Mouse (Mus musculus) heart, adult 18-20 months (tissue): ENCODE measurements around the gene Slc26a3. TPM values are rescaled to one million over a fixed set of nuclear protein-coding genes. Genes with fewer than 3 reads are reported as not detected.
A peak's percentile ranks its signal among the peaks of the same experiment; 100 is the strongest.

ENCODE experiments used
- DNase-seq, 2 experiments: peaks; one replicate each; pipeline ENCODE4 v3.0.0; 2021 to 2022; ENCODE audit warnings: mixed read lengths in 1 of 2
- long read RNA-seq, 2 experiments: library from polyadenylated mRNA; stranded (forward); transcript quantifications; one replicate each; pipeline ENCODE4 v2.0.0; 2021
- total RNA-seq, 2 experiments: library from RNA; stranded (reverse); gene quantifications; 2 replicates each; pipeline ENCODE4 v1.2.3; 2021

Slc26a3 gene
- 1 to 10 TPM in 1 of 2 experiments, under 1 TPM in 1; 0.67 to 1.5 TPM for total RNA-seq
- long read RNA-seq, experiment 1, result 0 reads
- long read RNA-seq, experiment 2, partial matches to known transcripts, result 1 of 1 reads
- long read RNA-seq, experiment 2, other reads (novel, unspliced or antisense), result 0 of 1 reads

DNA sequence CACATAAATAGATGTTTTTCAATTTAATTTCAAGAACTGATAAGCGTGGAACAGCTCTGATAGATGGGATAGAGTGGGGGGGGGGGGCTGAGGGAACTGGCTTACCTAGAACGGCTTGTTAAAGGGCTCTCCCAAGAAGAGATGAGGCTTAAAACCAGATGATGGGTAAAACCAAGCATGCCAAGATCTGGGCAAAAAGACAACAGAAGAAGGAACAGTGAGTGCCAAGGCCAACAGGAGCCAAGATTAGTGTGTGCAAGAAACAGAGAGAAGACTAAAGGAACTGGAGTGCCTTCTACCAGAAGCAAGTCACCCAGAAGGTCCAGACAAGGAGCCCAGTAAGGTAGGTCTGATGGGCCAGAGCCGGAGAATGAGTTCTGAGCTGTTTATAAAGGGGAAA, at the start of gene Slc26a3:
Slc26a3 (plus strand) TSS at position 301 of the 400 bp plus-strand sequence.
- no peak for DNase-seq

DNA sequence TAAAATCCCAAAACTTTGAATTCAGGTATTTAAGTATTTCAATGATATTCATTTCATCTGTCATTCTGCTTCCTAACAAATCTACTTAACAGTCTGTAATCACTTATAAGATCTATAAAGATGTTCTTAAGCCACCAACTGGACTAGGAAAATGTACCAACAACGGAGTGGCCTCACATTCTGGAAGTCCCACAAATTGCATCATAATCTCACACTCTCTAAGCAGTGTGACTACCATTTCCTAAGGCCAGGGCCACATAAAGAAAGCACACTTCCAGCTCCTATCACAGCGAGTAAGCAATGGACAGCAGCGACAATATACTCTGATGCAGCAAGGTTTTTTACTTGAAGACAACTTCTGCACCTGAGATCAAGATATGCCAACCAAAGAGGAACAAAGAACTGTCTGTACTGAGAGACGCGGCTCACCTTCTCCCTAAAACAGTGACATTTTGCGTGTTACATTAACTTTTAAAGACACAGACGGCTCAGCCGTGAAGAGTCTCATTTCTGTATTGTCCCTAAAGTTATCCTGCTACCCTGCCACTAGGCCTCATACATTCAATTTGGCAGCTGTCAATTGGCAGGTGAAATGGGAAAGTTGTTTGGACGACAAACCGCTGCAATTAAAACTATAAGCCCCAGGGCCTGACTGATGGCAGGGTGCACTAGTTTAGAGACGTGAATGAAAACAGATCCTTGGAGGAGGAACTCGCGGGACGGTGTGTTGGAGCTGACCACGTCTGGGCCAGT, 40.3 kb upstream of the Slc26a3 start:
- DNase-seq, result no peak

DNA sequence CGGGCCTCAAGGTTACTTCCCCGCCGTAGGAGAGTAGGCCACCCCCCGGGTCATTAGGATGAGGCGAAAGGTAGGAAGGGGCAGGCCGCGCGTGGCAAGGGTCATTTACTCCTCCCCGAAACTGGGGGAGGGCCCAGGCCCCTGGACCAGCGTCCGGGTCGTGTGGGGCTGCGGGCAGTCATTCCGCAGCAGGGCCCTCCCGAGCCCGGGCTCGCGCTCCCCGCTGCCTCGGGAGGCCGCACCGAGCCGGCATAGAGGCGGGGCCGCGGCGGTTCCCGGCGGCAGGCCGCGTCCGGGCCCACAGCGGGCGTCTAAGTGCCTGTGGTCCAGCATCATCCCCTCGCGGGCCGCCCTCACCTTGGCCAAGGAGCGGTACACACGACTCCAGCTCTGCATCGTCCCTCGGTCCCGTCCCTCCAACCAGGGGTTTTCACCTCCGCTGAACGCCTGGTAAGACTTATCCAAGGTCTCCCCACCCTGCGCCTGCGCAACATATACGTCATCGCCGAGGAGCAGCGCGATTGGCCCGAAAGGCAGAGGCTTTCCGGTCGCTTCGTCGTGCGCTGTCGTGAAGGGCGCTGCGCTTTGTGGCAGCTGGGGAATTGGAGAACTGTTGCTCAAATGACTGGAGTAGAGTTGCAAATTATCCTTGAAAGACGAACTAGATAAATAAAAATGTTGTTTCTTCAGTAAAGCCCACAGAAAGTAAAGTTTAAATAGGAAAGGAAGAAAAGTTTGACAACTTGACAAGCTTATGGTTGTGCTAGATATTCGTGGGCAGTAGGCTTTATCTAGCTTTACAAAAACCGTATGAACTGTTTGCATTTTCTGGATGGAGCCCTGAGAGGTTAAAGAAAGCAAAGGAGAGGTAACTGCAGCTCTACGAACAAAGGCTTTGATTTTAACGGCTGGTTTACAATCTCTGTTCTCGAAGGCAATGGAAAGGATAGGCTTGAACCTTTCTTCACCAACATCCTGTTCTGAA, 39.4 kb upstream of the Slc26a3 start, which contains the start of gene Dld:
Dld (minus strand) TSS at position 510 of the 985 bp plus-strand sequence.
- DNase-seq, result peak; percentile 98 to 99

DNA sequence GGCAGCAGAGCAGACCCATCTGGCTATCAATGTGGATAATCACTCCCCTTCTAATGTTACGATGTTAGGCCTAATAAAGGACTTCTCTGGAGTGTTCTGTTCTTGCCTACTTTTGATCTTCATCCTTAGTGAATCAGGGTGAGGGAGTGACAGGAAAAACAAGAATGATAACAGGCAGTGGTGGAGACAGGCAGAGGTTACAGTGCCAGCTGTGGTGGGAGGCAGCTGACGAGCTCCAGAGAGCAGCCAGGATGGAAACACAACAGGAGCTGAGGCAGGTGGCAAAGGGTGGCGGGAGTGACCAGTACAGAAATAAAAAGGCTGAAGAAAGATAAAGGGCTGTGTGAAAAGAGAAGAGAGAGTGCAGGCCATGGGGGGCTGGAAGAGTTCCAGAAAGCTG, 24.2 kb upstream of the Slc26a3 start:
- DNase-seq, result no peak

DNA sequence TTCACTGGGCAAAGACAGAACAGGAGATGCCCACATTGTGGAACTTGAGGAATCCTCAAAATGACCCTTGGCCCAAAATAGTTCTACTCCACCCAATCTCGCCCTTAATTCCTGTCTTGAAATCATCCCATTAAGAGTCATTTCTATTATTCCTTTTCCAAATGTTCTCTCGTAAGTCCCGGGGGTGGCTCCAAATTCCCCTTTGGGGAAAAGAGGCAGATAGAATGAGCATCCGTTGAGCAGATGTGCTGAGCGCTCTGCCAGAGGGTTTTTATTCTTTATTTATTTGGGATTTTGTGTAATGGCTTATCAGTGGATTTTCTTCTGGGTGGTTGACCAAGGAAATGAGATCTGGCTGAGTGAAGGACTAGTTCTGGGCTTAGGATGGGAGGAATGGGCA, 22.9 kb upstream of the Slc26a3 start:
- DNase-seq, result peak in 1 of 2 experiments; percentile 31

DNA sequence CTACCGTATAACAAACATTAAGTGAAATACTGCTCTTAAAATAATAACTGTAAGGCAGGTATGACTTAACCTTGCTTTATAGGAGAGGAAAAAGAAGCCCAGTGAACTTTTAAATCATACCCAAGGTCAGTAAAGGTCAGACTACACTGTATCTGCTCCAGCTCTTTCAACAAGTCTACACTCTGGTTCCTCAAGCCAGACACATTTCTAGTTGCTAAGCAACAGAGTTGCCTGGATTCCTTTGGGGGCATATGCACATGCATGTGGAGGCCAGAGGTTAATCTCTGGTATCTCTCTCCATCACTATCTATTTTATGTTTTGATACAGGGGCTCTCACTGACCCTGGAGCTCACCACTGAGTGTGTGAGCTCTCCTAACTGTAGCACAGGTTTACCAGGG, 21.6 kb upstream of the Slc26a3 start:
- DNase-seq, result no peak

DNA sequence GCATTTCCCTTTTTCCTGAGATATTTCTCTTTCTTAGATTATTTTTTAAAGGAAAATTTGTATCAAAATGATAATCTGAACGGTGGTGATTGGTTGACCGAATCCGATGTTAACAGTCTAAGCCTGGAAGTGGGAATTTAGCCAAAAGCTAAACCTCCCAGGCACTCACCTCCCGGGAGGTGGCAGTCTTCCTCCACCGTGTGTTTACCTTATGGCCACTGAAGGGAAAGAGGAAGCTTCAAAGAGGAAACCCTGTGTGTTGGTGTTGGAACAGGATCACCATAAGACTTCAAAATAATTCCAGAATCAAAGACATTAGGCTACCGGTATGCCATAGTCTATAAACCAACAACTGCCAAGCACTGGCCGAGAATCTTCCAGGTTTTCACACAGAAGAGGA, 21.0 kb upstream of the Slc26a3 start:
- no peak for DNase-seq

DNA sequence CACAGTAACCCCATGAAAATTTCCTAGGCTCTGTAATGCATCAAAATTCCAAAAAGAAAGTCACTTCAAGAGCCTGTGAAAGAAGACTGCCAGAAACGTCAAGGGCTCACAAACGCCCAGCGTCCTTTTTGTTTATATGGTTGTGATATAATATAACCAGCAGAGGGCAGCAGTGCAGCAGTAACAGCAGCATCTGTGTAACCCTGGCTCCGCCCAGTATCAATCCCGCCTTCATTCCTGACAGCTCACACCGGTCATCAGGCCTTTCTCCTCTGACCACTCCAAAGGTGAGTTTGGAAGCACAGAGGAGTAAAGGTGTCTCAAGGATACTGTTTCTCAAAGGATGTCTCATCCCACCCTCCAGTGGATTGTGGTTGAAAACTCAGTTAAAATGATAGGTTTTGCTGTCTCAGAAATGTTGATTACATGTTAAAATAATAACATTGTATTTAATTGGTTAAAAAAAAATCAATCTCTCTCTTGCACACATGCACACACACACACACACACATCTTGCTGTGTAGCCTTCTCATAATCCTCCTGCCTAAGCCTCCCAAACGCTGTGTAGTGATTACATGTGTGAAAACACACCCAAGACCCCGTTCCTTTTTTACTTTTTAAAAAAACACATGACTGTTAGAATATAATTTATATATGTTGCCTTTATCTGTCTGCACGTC, 15.9 kb upstream of the Slc26a3 start:
- DNase-seq, result peak; percentile 71 to 83

DNA sequence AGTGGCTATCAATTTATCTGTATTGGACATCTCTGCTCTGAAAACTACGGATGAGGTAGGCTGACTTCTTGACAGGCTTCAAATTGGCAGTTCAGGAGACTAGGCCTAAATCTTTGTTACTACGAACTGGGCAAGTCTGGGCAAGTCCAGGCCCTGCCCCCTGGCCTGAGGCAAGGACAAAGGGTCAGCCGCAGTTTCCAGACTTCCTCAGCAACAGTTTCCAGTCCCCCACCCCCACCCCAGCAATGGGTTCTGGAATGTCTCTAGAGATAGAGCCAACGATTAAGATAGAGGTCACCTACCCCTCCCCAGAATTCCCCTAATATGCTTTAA, 15.4 kb upstream of the Slc26a3 start:
- DNase-seq, result no peak

DNA sequence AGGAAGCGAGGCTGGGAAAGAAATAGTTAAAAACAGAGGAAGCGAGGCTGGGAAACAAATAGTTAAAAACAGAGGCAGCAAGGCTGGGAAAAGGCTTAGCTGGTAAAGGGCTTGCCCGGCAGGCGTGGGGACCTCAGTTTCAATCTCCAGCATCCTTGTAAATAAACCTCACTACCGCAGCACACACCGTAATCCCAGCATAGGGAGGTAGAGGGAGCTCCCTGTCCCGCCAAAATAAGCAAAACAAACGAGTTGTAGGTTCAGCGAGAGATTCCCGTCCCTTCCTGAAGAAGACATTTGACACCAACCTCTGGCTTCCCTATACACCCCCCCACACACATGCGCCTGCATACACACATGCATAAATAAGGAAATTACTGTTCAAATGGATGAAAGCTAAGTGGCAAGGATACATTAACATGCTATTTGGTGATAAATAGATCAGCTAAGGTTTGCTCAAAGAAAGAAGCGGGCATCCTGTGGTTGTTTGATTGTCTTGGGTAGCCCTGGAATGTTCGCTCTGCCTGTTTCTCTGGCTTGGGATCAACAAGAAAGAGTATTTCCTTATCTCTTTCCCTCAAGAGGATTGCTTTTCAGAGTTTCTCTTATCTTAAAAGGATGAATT, 14.2 kb upstream of the Slc26a3 start:
- peak; percentile 14 to 16 for DNase-seq

DNA sequence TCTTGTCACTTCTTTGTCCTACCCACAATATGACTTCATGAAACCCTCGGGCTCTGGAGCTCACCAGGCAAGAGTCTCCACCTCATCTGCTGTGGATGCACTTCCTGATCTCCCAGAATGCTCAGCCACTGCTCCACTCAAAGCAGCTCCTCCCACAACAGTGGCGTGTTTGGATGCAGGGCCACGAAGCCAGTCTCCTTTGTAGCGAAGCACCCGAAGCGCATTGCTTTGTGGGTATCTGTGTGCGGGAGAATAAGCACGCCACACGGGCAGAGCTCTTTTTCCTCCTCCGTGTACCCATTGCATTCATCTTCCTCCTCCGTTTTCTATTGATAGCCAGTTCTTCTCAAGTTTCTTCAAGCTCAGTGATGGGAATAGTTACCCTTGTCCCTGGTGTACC, 13.4 kb upstream of the Slc26a3 start:
- DNase-seq, result no peak

DNA sequence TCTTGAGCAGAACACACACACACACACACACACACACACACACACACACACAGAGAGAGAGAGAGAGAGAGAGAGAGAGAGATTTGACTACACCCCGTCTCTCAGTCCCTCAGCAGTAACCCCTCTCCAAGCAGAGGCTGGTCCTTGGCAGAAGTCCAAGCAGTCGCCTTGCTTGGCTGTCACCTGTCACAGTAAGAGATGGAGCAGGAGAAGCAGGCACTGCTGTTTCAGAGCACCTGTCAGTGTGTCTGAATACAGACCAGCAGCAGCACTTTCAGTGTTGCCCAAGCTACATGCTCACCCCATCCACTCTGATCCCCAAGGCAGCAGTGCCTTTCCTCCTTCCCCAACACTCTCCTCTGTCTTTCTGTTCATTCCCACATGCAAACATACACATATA, 9.8 kb upstream of the Slc26a3 start:
- DNase-seq, result no peak

DNA sequence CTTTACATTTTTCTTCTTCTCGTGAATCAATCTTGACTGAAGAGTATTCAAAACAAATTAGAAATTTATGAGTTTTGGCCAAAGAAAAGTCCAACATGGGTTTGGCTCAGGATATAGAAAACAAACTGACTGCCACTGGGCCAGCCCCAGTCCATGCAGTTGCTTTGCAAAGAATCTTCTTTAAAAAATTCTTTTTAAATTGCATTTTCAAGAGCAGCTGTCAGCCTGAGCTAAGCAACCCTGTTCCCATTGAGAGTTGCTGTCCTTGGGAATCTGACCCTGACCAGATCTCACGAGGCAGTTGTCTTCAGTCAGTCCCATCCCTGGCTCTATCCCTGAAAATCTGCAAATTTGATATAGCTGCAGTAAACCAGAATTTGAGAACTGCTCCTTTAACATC, 8.2 kb upstream of the Slc26a3 start:
- no peak for DNase-seq

DNA sequence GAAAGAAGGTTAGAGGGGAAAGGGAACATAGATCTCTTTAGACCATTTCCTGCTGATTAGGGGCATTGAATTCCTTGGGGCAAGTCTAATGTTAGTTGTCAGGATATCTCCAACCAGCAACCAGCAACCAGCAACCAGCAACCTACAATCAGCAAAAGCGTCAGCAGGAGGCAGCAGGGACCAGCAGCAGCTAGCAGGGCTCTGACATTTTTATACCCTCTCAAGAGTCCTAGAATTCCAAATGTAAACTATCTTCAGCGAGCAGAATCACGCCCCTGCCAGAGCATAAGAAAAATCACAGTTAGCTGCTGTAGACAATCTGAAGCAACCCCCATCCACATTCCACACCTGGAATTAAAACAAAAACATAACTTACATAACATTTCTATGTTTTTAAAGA, 3.4 kb upstream of the Slc26a3 start:
- no peak for DNase-seq

DNA sequence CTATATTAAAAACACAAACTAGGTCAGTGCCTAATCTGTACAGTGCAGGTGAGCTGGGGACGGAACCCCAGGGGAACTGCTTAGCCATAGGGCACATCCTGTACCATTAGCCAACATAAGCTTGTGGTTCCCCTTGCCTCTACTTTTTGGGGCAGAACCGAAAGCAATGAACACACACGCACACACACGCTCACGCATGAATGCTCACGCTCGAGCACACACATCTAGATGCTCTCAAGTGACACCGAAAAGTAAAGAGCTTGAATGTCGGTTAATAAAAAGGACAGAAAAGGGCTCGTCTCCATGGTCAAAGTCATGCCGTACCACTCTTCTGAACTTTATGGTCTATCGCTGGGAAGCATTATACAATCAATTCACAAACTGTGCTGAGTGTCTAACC, 1.0 kb downstream of the Slc26a3 start:
- DNase-seq, result no peak

DNA sequence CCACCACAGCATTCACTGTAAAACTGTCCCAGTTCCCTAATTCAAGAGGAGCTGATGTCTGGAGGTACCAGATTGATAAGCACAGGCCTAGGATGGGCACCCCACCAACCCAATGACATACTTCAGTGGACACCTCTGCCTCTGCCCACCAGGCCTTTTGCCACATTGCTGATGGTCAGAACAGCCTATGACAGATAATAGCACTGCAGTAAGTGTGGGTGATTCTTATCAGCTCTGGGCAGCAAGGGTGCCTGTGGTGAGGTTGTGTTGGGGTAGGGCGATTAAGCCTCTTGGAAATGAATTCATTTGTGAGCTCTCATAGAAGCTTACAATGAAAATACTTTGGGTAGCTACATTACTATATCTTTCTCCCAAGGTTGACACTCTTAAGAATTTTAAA, 5.2 kb downstream of the Slc26a3 start:
- DNase-seq, result no peak

DNA sequence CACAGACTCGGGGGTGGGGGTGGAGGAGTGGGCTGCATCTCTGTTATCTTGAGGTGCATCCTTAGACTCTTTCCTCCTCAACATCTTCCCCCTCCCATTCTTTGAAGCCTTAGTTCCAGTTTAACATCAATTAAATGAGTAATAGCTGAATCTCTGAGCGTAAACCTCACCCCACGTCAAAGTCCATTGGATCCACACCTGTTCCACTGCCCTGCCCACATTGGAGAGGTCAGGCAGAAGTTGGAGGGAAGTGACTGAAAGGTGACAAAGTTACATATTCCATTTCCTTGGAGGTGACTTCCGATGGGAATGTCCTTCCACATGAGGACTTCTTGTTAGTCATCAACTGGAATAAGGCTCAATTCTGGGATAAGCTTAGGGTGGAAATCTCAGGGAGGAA, 7.0 kb downstream of the Slc26a3 start:
- no peak for DNase-seq

DNA sequence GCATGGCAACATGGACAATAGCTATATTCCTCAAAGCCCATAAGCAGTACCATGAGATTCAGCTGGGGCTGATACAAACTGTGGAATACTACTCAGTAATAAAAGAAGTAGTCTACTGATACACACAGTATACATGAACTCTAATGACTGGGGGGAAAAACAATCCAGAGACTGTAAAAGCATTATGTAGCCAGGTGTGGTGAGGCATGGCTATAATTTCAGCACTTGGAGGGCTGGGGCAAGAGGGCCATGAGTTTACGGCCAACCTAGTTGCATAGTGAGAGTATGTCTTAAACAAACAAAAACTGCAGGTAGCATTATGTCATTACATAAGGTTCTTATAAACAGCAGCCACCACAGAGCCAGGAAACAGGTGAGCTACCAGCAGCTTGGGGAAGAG, 10.2 kb downstream of the Slc26a3 start:
- no peak for DNase-seq

DNA sequence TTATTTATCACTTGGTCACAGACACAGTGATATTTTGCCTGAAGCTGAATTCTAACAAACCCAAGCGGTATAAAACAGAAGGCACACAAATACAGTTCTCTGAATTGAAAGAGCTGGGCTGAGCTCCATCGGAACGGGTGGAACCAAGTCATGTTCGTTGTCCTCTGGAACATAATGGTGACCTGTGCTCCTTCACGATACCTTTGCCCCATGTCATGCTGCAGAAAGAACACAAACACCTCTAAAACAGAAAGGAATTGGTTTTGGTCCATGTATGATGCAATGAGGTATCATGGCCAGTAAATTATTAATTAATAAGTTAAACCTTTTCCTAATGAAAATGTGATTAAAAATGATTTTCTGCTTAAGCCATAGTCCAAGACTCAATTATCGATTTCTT, 11.3 kb downstream of the Slc26a3 start:
- no peak for DNase-seq

DNA sequence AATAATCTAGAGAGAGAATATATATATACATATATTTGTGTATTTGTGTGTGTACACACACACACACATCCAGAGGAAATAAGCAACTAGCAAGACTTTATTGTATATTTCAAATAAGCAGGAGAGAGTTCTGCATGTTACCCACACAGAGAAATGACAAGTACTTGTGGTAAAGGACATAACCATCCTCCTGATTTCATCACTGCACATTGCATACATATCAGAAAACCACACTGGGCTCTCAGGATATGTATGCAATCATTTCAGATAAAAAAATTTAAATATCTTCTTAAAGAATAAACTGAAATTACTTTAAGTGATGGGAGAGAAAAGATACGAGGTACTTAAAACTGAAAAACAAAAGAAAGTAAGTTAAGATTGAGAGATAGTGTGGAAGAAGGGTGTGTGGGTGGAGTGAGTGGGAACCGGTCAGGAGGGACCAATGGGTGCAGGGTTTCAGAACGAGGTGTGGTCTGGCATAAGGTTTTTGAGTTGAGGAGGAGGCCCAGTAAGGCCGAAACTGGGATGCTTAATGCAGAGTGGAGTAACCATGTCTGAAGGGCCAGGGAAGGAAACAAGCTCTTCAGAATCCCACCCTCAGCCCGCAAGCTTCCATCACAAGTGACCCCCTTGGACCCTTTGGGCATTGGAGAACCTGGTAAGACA, 14.0 kb downstream of the Slc26a3 start:
- DNase-seq, result no peak

DNA sequence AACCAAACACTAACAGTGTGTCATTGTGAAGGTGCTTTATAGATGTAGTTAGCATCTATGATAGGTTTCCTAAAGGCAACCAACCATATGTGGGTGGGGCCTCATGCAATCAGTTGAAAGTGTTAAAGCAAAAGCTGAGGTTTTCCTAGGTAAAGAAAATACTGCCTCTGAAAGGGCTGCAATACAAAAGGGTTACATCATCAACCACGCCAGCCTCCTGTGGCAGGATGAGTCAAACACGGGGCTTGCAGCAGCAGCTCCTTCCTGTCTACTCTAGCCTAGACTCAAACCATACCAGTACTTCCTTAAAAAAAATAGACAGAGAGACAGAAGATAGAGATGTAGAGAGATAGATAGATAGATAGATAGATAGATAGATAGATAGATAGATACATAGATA, 25.3 kb downstream of the Slc26a3 start:
- DNase-seq, result no peak
